26 mouse cellular contexts compared by ENCODE assay signal in genomic region chr2:106961650-106962049, GRCm38 (mm10). TPM values are rescaled to one million over a fixed set of nuclear protein-coding genes. Genes with fewer than 3 reads are reported as not detected.
DNase-seq lines count a peak whose midpoint lies in the region; ATAC-seq and TF ChIP-seq lines count a peak whose summit lies in the region.
"Had no signal": no experiment of that assay in that cellular context is flagged by ENCODE, and none has a peak within 500 bp of the region (broad histone marks: within the 10 kb centered on the region; RNA-seq: fewer than 3 reads in every experiment).

No protein-coding gene starts in this region.

- H3K36me3 ChIP-seq in heart, postnatal 0 days (replicated peaks; ENCODE audit: control insufficient read depth, insufficient read depth, low read length) = peaks cover 31% of the 10 kb centered on the region
- H3K36me3 ChIP-seq in heart, embryonic 11.5 days (ENCODE audit: control insufficient read depth, insufficient read depth, low read length) = peaks cover 6% of the 10 kb centered on the region; the same call in 1 of the 2 replicates

- no peak overlapping the region for H3K4me3 ChIP-seq in heart, postnatal 0 days (ENCODE audit: low read depth, low read length)
- H3K4me3 ChIP-seq in heart, embryonic 11.5 days (ENCODE audit: low read depth, low read length) = no peak overlapping the region
- no peak overlapping the region for H3K4me3 ChIP-seq in layer of hippocampus, adult 2 months
- H3K4me3 ChIP-seq: embryonic facial prominence, embryonic 12.5 days; forebrain, embryonic 15.5 days; heart, embryonic 10.5 days; limb, embryonic 13.5 days; lung, embryonic 15.5 days; stomach, embryonic 15.5 days had no signal

- WGBS in heart, postnatal 0 days = 80% methylated on average over 3 of the region's 3 CpGs
- WGBS in heart, embryonic 11.5 days (ENCODE audit: insufficient replicate concordance) = 81% methylated on average over 3 of the region's 3 CpGs

- no peak for TF ChIP-seq EP300 in heart, postnatal 0 days (IDR thresholded peaks at IDR 0.05; ENCODE audit: low read depth)

- no peak for ATAC-seq in heart, postnatal 0 days (ENCODE audit: insufficient read depth, low read depth)
- ATAC-seq in heart, embryonic 11.5 days (replicated peaks; ENCODE audit: insufficient number of reproducible peaks, low FRiP score, low TSS enrichment) = no peak
- ATAC-seq: activated CD4-positive, CD25-positive, alpha-beta regulatory T cell, adult 4 months; forebrain, embryonic 15.5 days; intestine, postnatal 0 days had no signal

- no peaks in the 10 kb centered on the region for H3K27me3 ChIP-seq in heart, postnatal 0 days (ENCODE audit: control insufficient read depth, insufficient read depth, low read length)
- no peaks in the 10 kb centered on the region for H3K27me3 ChIP-seq in heart, embryonic 11.5 days (ENCODE audit: control insufficient read depth, insufficient read depth, low read length)
- H3K27me3 ChIP-seq: embryonic facial prominence, embryonic 12.5 days; forebrain, embryonic 15.5 days; limb, embryonic 13.5 days; lung, embryonic 15.5 days; stomach, embryonic 15.5 days had no signal

- no peak overlapping the region for H3K4me2 ChIP-seq in heart, postnatal 0 days (ENCODE audit: low read depth, low read length)
- H3K4me2 ChIP-seq in heart, embryonic 11.5 days = no peak overlapping the region
- H3K4me2 ChIP-seq: embryonic facial prominence, embryonic 12.5 days; forebrain, embryonic 15.5 days; limb, embryonic 13.5 days; liver, embryonic 11.5 days; lung, embryonic 15.5 days; stomach, embryonic 15.5 days had no signal

- H3K27ac ChIP-seq in heart, postnatal 0 days (ENCODE audit: low read depth) = no peak overlapping the region
- no peak overlapping the region for H3K27ac ChIP-seq in heart, embryonic 11.5 days (ENCODE audit: low read depth, low read length)
- no peak overlapping the region for H3K27ac ChIP-seq in layer of hippocampus, adult 2 months
- H3K27ac ChIP-seq: embryonic facial prominence, embryonic 12.5 days; forebrain, embryonic 15.5 days; heart, embryonic 10.5 days; limb, embryonic 13.5 days; lung, embryonic 15.5 days; stomach, embryonic 15.5 days had no signal

- peak; percentile 23; the same call in 1 of the 2 replicates for TF ChIP-seq CTCF in heart, postnatal 0 days (IDR thresholded peaks at IDR 0.05; ENCODE audit: low read depth)
- TF ChIP-seq CTCF in layer of hippocampus, adult 2 months (conservative IDR thresholded peaks at IDR 0.05) = peak; percentile 55

- no peaks in the 10 kb centered on the region for H3K4me1 ChIP-seq in heart, postnatal 0 days (ENCODE audit: control insufficient read depth, insufficient read depth)
- no peaks in the 10 kb centered on the region for H3K4me1 ChIP-seq in heart, embryonic 11.5 days (ENCODE audit: control insufficient read depth, insufficient read depth, low read length)
- H3K4me1 ChIP-seq: lung, embryonic 15.5 days; stomach, embryonic 15.5 days had no signal

- DNase-seq in heart, postnatal 0 days (ENCODE audit: low spot score) = no peak
- no peak for DNase-seq in layer of hippocampus, adult 2 months (ENCODE audit: low spot score in 2 of 2)
- no peak for DNase-seq in layer of hippocampus, postnatal 10 days (ENCODE audit: low spot score in 2 of 2)
- DNase-seq in 3T3-L1 (ENCODE audit: low read depth, low spot score) = peak; percentile 35
- peak; percentile 28 for DNase-seq in brain, adult 2 months (ENCODE audit: low read depth, low spot score)
- DNase-seq in adrenal gland, postnatal 25 days = no peak
- DNase-seq: adrenal gland, adult 2 months; B cell, adult 2 months; cerebellum, adult 11-12 months; cerebellum, adult 9-11 months; embryo, embryonic 11 days; heart, postnatal 4 days; kidney, postnatal 25 days; lung, postnatal 36 days; right cerebral cortex, postnatal 25 days; thymus, postnatal 25 days had no signal

- H3K9me3 ChIP-seq in heart, postnatal 0 days (replicated peaks; ENCODE audit: control insufficient read depth, low read length) = no peaks in the 10 kb centered on the region
- H3K9me3 ChIP-seq in heart, embryonic 11.5 days (replicated peaks; ENCODE audit: control insufficient read depth, low read length) = no peaks in the 10 kb centered on the region
- H3K9me3 ChIP-seq: embryonic facial prominence, embryonic 12.5 days; forebrain, embryonic 15.5 days; heart, embryonic 10.5 days; limb, embryonic 13.5 days; lung, embryonic 15.5 days; stomach, embryonic 15.5 days had no signal

- no peak overlapping the region for H3K9ac ChIP-seq in heart, postnatal 0 days (replicated peaks; ENCODE audit: low read depth, low read length)
- H3K9ac ChIP-seq in heart, embryonic 11.5 days (ENCODE audit: low read depth, low read length) = no peak overlapping the region
- H3K9ac ChIP-seq: embryonic facial prominence, embryonic 12.5 days; forebrain, embryonic 15.5 days; limb, embryonic 13.5 days; lung, embryonic 15.5 days; stomach, embryonic 15.5 days had no signal

RNA-seq across cellular contexts. Expression of gene Arl14ep, which starts 12.6 kb away (rescaled TPM):
- 14.9 and 25.2 TPM in 2 replicates for total RNA-seq in heart, postnatal 0 days (2014; rRNA removed; ENCODE audit: low replicate concordance)
- polyA plus RNA-seq in heart, postnatal 0 days (2015; fragmentation: Nextera tagmentation; extraction: Ambion mirVana) = 14.0 and 14.8 TPM in 2 replicates
- 29.4 and 31.1 TPM in 2 replicates for polyA plus RNA-seq in heart, embryonic 11.5 days (2014; fragmentation: Nextera tagmentation; extraction: Ambion mirVana)
- total RNA-seq in layer of hippocampus, adult 2 months (2021) = 10 to 100 TPM; 49.9 to 53.6 TPM
- 10 to 100 TPM; 48.2 to 49.2 TPM for total RNA-seq in layer of hippocampus, postnatal 10 days (2021)
- total RNA-seq in adrenal gland, postnatal 25 days (2021) = 39.8 and 45.5 TPM in 2 replicates

Comparison
In these comparisons a context has a peak if more than half of its experiments do, and no peak if none do; other contexts are left out.
1. DNase-seq: peak in 3T3-L1 (single experiment) and brain, adult 2 months (single experiment); none in heart, postnatal 0 days (single experiment), layer of hippocampus, adult 2 months (0 of 2), layer of hippocampus, postnatal 10 days (0 of 2) and adrenal gland, postnatal 25 days (single experiment).